Mouse (Mus musculus) spleen, adult 18-20 months (tissue): ENCODE results near the gene 1810024B03Rik.
"Not testable (repeated sequence)": the region's sequence is repeated elsewhere in the genome, so short reads cannot be mapped to it uniquely, and the experiment has no call there.

Source experiments
- DNase-seq, 2 experiments: peaks; one replicate each; pipeline ENCODE4 v3.0.0; 2022; ENCODE audit warnings: mixed read lengths in 2 of 2

Gene 1810024B03Rik

GRCm38 (mm10) chr2:127207547-127208451 lies at the start of gene 1810024B03Rik, which contains the start of gene Snrnp200:
TSS of gene 1810024B03Rik (minus strand) at chr2:127208280.
TSS of gene Snrnp200 (plus strand) at chr2:127208386.
- DNase-seq: peak; percentile 83 to 89

- DNase-seq: no peak
Observed at GRCm38 (mm10) chr2:127255294-127255693, 47.2 kb upstream of the 1810024B03Rik start.

- no peak for DNase-seq
Observed at GRCm38 (mm10) chr2:127254604-127255134, 46.6 kb upstream of the 1810024B03Rik start.

GRCm38 (mm10) chr2:127252787-127253186 lies 44.7 kb upstream of the 1810024B03Rik start:
- DNase-seq: no peak

GRCm38 (mm10) chr2:127251880-127252527 lies 43.9 kb upstream of the 1810024B03Rik start:
- DNase-seq: no peak

GRCm38 (mm10) chr2:127251457-127251856 lies 43.4 kb upstream of the 1810024B03Rik start:
- DNase-seq: no peak

- DNase-seq: no peak
Observed at GRCm38 (mm10) chr2:127250291-127251008, 42.4 kb upstream of the 1810024B03Rik start.

- DNase-seq: peak; percentile 25 to 41
Observed at GRCm38 (mm10) chr2:127248334-127249004, 40.4 kb upstream of the 1810024B03Rik start.

- DNase-seq: peak; percentile 95 to 97
Observed at GRCm38 (mm10) chr2:127247592-127248333, 39.7 kb upstream of the 1810024B03Rik start, which contains the start of the genes Ciao1 and Tmem127. TSS of gene Ciao1 (minus strand) at chr2:127247816. TSS of gene Tmem127 (plus strand) at chr2:127247908.

GRCm38 (mm10) chr2:127240065-127240464 lies 32.0 kb upstream of the 1810024B03Rik start:
- DNase-seq: no peak

- DNase-seq: no peak
Observed at GRCm38 (mm10) chr2:127237897-127238610, 30.0 kb upstream of the 1810024B03Rik start.

- DNase-seq: no peak
Observed at GRCm38 (mm10) chr2:127225261-127225660, 17.2 kb upstream of the 1810024B03Rik start.

GRCm38 (mm10) chr2:127217746-127218145 lies 9.7 kb upstream of the 1810024B03Rik start:
- no peak for DNase-seq

GRCm38 (mm10) chr2:127210701-127211100 lies 2.6 kb upstream of the 1810024B03Rik start:
- no peak for DNase-seq

- no peak for DNase-seq
Observed at GRCm38 (mm10) chr2:127208452-127208769, 331 bp upstream of the 1810024B03Rik start.

- DNase-seq: no peak
Observed at GRCm38 (mm10) chr2:127206916-127207315, 1.2 kb downstream of the 1810024B03Rik start.

GRCm38 (mm10) chr2:127205936-127206335 lies 2.1 kb downstream of the 1810024B03Rik start:
- DNase-seq: not testable (repeated sequence)

GRCm38 (mm10) chr2:127204932-127205331 lies 3.1 kb downstream of the 1810024B03Rik start:
- DNase-seq: peak in 1 of 2 experiments; percentile 58

GRCm38 (mm10) chr2:127189574-127189973 lies 18.5 kb downstream of the 1810024B03Rik start:
- no peak for DNase-seq

GRCm38 (mm10) chr2:127182598-127183381 lies 25.3 kb downstream of the 1810024B03Rik start:
- DNase-seq: peak; percentile 60 to 65
